Mouse (Mus musculus) forebrain, embryonic 16.5 days (tissue): ENCODE results near the gene Vmn1r31. TPM values are rescaled to one million over a fixed set of nuclear protein-coding genes. Genes with fewer than 3 reads are reported as not detected.

Source experiments
- ATAC-seq: fragments of 200-750 bp; cut with Nextera tagmentation; 2 replicates; pipeline ENCODE4 v1.8.0; 2017; ENCODE audit warnings: mild to moderate bottlenecking, moderate library complexity
- H3K27ac ChIP-seq: fragments of 300-500 bp; sonication (generic); 2 replicates; pipeline ENCODE4 v1.5.1; 2014; ENCODE audit warnings: low read length, control low read depth
- H3K27me3 ChIP-seq: fragments of 300-500 bp; sonication (generic); replicated peaks from 2 replicates; pipeline ENCODE4 v1.6.1; 2014; ENCODE audit warnings: low read length; ENCODE audit not compliant: control insufficient read depth, insufficient read depth
- H3K36me3 ChIP-seq: fragments of 300-500 bp; sonication (generic); 2 replicates; pipeline ENCODE4 v1.6.1; 2014; ENCODE audit not compliant: control insufficient read depth, insufficient read depth
- H3K4me1 ChIP-seq: fragments of 300-500 bp; sonication (generic); replicated peaks from 2 replicates; pipeline ENCODE4 v1.6.1; 2014; ENCODE audit warnings: low read length; ENCODE audit not compliant: control insufficient read depth, insufficient read depth
- H3K4me2 ChIP-seq: fragments of 300-500 bp; sonication (generic); 2 replicates; pipeline ENCODE4 v1.6.1; 2014; ENCODE audit warnings: mild to moderate bottlenecking, low read length, control low read depth
- H3K4me3 ChIP-seq: fragments of 300-500 bp; sonication (generic); replicated peaks from 2 replicates; pipeline ENCODE4 v1.5.1; 2014; ENCODE audit warnings: mild to moderate bottlenecking, low read length, control low read depth
- H3K9ac ChIP-seq: fragments of 300-500 bp; sonication (generic); replicated peaks from 2 replicates; pipeline ENCODE4 v1.6.1; 2014; ENCODE audit warnings: low read depth, low read length, control low read depth
- H3K9me3 ChIP-seq: fragments of 300-500 bp; sonication (generic); 2 replicates; pipeline ENCODE4 v1.6.1; 2016; ENCODE audit warnings: low read length; ENCODE audit not compliant: control insufficient read depth
- WGBS: fragments of 180-500 bp; shearing (Covaris S2); extraction: QIAGEN DNeasy Blood & Tissue Kit; methylation state at CpG from one replicate; pipeline ENCODE4 v1.1.7; 2014; 5-methylcytosine and 5-hydroxymethylcytosine counted together
- polyA plus RNA-seq: library from polyadenylated mRNA; unstranded; fragments of >200 nt; fragmentation: Nextera tagmentation; extraction: Ambion mirVana; gene quantifications from 2 replicates; pipeline ENCODE4 v1.2.1, GENCODE M21; 2015

Gene Vmn1r31
- polyA plus RNA-seq = not detected in 2 replicates

- H3K4me3 ChIP-seq = no peak within 1 kb of the TSS
- no peaks in the 10 kb centered on the region for H3K9me3 ChIP-seq
- H3K4me2 ChIP-seq = no peak within 1 kb of the TSS
- H3K4me1 ChIP-seq = no peaks in the 10 kb centered on the region
- ATAC-seq = no peak
- H3K27ac ChIP-seq = no peak within 1 kb of the TSS
- WGBS = 91% methylated on average over 1 of the region's 1 CpGs
- no peaks in the 10 kb centered on the region for H3K36me3 ChIP-seq
- no peaks in the 10 kb centered on the region for H3K27me3 ChIP-seq
- no peak within 1 kb of the TSS for H3K9ac ChIP-seq
These were observed at the start of gene Vmn1r31 for GRCm38 (mm10) chr6:58475230-58475629. TSS of gene Vmn1r31 (minus strand) at chr6:58475330.

DNA sequence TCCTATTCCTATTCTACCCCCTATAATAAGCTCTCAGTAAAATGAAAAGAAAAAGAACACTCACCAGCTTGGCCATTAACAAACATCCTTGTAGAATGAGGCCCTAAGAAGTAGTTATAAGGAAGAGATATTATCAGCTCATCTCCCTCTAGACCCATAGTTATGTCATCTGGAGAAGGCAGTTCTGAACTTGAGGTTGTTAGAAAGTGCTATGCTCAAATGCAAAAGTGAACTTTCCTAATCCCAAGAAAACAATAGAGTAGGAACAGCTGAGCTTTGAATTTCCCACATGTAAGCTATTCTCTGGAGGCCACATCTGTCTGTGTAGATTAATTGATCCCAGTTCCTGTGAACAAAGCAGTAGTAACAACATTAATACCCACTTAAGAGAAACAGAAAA lies 31.8 kb downstream of the Vmn1r31 start, which contains the start of gene Vmn1r30:
Gene Vmn1r30 (minus strand): TSS at position 101 of the 400 bp plus-strand sequence.
- no peak within 1 kb of the TSS for H3K27ac ChIP-seq
- no peak for ATAC-seq
- no peaks in the 10 kb centered on the region for H3K9me3 ChIP-seq
- H3K9ac ChIP-seq = no peak within 1 kb of the TSS
- H3K4me3 ChIP-seq = no peak within 1 kb of the TSS
- no peak within 1 kb of the TSS for H3K4me2 ChIP-seq
- no peaks in the 10 kb centered on the region for H3K27me3 ChIP-seq
- no peaks in the 10 kb centered on the region for H3K4me1 ChIP-seq
- H3K36me3 ChIP-seq = no peaks in the 10 kb centered on the region

Other genes starting within 250 kb of the Vmn1r31 start
- not detected in 2 replicates for gene Vmn1r28, start 213.3 kb downstream of the Vmn1r31 start, polyA plus RNA-seq
- not detected in 2 replicates for gene Vmn1r29, start 173.8 kb downstream of the Vmn1r31 start, polyA plus RNA-seq
- not detected in 2 replicates for gene Vmn1r30, start 31.9 kb downstream of the Vmn1r31 start, polyA plus RNA-seq
- gene Abcg2, start 109.2 kb upstream of the Vmn1r31 start, polyA plus RNA-seq = 33.5 and 36.8 TPM in 2 replicates